Mouse (Mus musculus) stomach, embryonic 16.5 days (tissue): Measurements from ENCODE around the gene Marco. TPM values are rescaled to one million over a fixed set of nuclear protein-coding genes. Genes with fewer than 3 reads are reported as not detected.

ENCODE experiments used
- ATAC-seq: fragments of 200-750 bp; cut with Nextera tagmentation; 2 replicates; pipeline ENCODE4 v1.8.0; 2017; ENCODE audit warnings: moderate number of reproducible peaks, moderate TSS enrichment; ENCODE audit not compliant: insufficient read depth, low FRiP score
- H3K27ac ChIP-seq: fragments of 300-500 bp; sonication (generic); 2 replicates; pipeline ENCODE4 v1.5.1; 2014; ENCODE audit warnings: low read length
- H3K27me3 ChIP-seq: fragments of 300-500 bp; sonication (generic); 2 replicates; pipeline ENCODE4 v1.6.1; 2014; ENCODE audit warnings: low read length, control low read depth, mixed read lengths; ENCODE audit not compliant: control insufficient read depth, insufficient read depth
- H3K36me3 ChIP-seq: fragments of 300-500 bp; sonication (generic); 2 replicates; pipeline ENCODE4 v1.6.1; 2014; ENCODE audit warnings: low read length; ENCODE audit not compliant: control insufficient read depth, insufficient read depth
- H3K4me1 ChIP-seq: fragments of 300-500 bp; sonication (generic); 2 replicates; pipeline ENCODE4 v1.6.1; 2014; ENCODE audit warnings: low read length, control low read depth, mixed read lengths; ENCODE audit not compliant: control insufficient read depth, insufficient read depth
- H3K4me2 ChIP-seq: fragments of 300-500 bp; sonication (generic); 2 replicates; pipeline ENCODE4 v1.6.1; 2014; ENCODE audit warnings: low read depth, low read length, mixed read lengths
- H3K4me3 ChIP-seq: fragments of 300-500 bp; sonication (generic); replicated peaks from 2 replicates; pipeline ENCODE4 v1.5.1; 2014; ENCODE audit warnings: mild to moderate bottlenecking, low read length
- H3K9ac ChIP-seq: fragments of 300-500 bp; sonication (generic); 2 replicates; pipeline ENCODE4 v1.6.1; 2014; ENCODE audit warnings: low read length
- H3K9me3 ChIP-seq: fragments of 300-500 bp; sonication (generic); replicated peaks from 2 replicates; pipeline ENCODE4 v1.6.1; 2016; ENCODE audit warnings: low read length, control low read depth; ENCODE audit not compliant: control insufficient read depth
- WGBS: fragments of 180-500 bp; shearing (Covaris S2); extraction: QIAGEN DNeasy Blood & Tissue Kit; methylation state at CpG from one replicate; pipeline ENCODE4 v1.1.7; 2014; 5-methylcytosine and 5-hydroxymethylcytosine counted together
- polyA plus RNA-seq: library from polyadenylated mRNA; unstranded; fragments of >200 nt; fragmentation: Nextera tagmentation; extraction: Ambion mirVana; gene quantifications from 2 replicates; pipeline ENCODE4 v1.2.1, GENCODE M21; 2015

Gene Marco
- polyA plus RNA-seq: 1.3 and 1.6 TPM in 2 replicates

GRCm38 (mm10) chr1:120504924-120505323 is at the start of gene Marco:
Gene Marco (minus strand): TSS chr1:120505024.
- no peaks in the 10 kb centered on the region for H3K27me3 ChIP-seq
- no peak for ATAC-seq
- H3K27ac ChIP-seq: no peak within 1 kb of the TSS
- H3K36me3 ChIP-seq: no peaks in the 10 kb centered on the region
- H3K9ac ChIP-seq: no peak within 1 kb of the TSS
- no peaks in the 10 kb centered on the region for H3K4me1 ChIP-seq
- H3K9me3 ChIP-seq: no peaks in the 10 kb centered on the region
- WGBS: 59% methylated on average over 1 of the region's 1 CpGs
- no peak within 1 kb of the TSS for H3K4me2 ChIP-seq
- no peak within 1 kb of the TSS for H3K4me3 ChIP-seq

- Histone ChIP-seq H3K27ac (no peak overlapping the region), H3K4me3 (no peak overlapping the region), H3K4me1 (no peaks in the 10 kb centered on the region), H3K36me3 (no peaks in the 10 kb centered on the region), H3K9ac (no peak overlapping the region), H3K9me3 (no peaks in the 10 kb centered on the region), H3K27me3 (no peaks in the 10 kb centered on the region), H3K4me2 (no peak overlapping the region)
- no peak for ATAC-seq
- WGBS: 68% methylated on average over 7 of the region's 7 CpGs
Observed at GRCm38 (mm10) chr1:120539506-120540029, 34.7 kb upstream of the Marco start.

DNA sequence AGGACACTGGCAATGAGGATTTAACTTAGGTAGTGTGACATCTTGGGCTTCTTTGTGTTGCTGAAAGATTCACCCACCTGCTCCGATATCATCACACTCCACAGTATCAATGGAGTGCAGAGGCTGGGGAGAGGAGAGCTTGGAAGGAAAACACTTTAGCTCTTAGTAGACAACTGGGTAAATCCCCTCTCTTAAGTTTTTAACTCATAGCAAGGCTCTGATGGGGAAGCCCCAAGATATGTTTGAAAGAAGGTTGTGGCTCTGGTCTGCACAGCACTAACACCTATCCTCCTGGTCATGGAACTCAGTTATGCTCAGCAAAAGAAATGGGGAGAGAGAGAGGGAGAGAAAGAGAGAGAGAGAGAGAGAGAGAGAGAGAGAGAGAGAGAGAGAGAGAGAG is 32.2 kb upstream of the Marco start:
- H3K9me3 ChIP-seq: no peaks in the 10 kb centered on the region
- H3K27ac ChIP-seq: no peak overlapping the region
- WGBS: 93% methylated on average over 1 of the region's 1 CpGs
- no peaks in the 10 kb centered on the region for H3K36me3 ChIP-seq
- H3K4me1 ChIP-seq: no peaks in the 10 kb centered on the region
- H3K27me3 ChIP-seq: no peaks in the 10 kb centered on the region
- H3K9ac ChIP-seq: no peak overlapping the region
- no peak overlapping the region for H3K4me2 ChIP-seq
- H3K4me3 ChIP-seq: no peak overlapping the region
- ATAC-seq: no peak

GRCm38 (mm10) chr1:120535919-120536318 is 31.1 kb upstream of the Marco start:
- H3K27me3 ChIP-seq: no peaks in the 10 kb centered on the region
- 83% methylated on average over 1 of the region's 1 CpGs for WGBS
- no peak overlapping the region for H3K27ac ChIP-seq
- no peaks in the 10 kb centered on the region for H3K36me3 ChIP-seq
- no peaks in the 10 kb centered on the region for H3K9me3 ChIP-seq
- no peak overlapping the region for H3K9ac ChIP-seq
- H3K4me3 ChIP-seq: no peak overlapping the region
- H3K4me1 ChIP-seq: no peaks in the 10 kb centered on the region
- no peak overlapping the region for H3K4me2 ChIP-seq
- no peak for ATAC-seq

- Histone ChIP-seq H3K4me1 (no peaks in the 10 kb centered on the region), H3K4me3 (no peak overlapping the region), H3K9ac (no peak overlapping the region), H3K27ac (no peak overlapping the region), H3K9me3 (no peaks in the 10 kb centered on the region), H3K36me3 (no peaks in the 10 kb centered on the region), H3K27me3 (no peaks in the 10 kb centered on the region), H3K4me2 (no peak overlapping the region)
- no peak for ATAC-seq
- WGBS: 66% methylated on average over 6 of the region's 6 CpGs
Observed at GRCm38 (mm10) chr1:120532321-120532916, 27.6 kb upstream of the Marco start.

DNA sequence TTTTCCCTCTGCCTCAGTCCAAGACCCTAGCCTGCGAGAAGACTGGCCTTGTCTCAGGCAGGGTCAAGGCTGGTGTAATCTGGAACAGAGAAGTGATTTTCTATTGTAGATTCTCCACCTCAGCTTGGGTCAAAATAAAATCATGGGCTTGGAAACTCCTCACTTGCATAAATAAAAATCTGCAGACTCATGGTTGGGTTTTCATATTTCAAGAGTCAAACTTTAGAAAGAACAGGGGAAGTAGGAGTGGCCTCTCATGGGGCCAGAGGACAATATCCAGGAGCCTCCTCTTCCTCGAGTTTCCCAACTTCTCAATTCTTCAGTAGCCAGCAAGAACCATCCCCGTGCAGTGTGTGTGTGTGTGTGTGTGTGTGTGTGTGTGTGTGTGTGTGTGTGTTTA is 26.9 kb upstream of the Marco start:
- Histone ChIP-seq H3K27ac (no peak overlapping the region), H3K27me3 (no peaks in the 10 kb centered on the region), H3K9ac (no peak overlapping the region), H3K9me3 (no peaks in the 10 kb centered on the region), H3K36me3 (no peaks in the 10 kb centered on the region), H3K4me2 (no peak overlapping the region), H3K4me1 (no peaks in the 10 kb centered on the region), H3K4me3 (no peak overlapping the region)
- ATAC-seq: no peak
- 72% methylated on average over 3 of the region's 3 CpGs for WGBS

DNA sequence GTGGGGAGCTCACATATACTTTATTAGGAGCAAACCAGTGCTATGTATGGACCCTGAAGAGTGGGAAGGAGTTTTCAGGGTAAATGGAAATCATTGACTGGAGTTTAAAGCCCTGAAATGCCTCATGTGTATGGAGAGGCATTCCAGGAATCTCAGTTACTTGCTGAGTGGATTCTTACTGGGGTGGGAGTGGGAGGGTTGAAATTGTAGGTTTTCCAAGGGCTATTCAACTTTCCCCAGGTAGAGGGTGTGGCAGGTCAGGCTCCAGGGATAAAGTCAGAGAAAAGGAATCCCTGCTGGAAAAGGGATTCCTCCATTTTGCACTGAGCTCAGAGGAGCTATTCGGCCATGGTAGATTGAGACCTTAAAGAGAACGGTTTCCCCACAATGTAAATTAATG is 25.1 kb upstream of the Marco start:
- no peaks in the 10 kb centered on the region for H3K9me3 ChIP-seq
- 81% methylated on average over 2 of the region's 2 CpGs for WGBS
- no peaks in the 10 kb centered on the region for H3K27me3 ChIP-seq

DNA sequence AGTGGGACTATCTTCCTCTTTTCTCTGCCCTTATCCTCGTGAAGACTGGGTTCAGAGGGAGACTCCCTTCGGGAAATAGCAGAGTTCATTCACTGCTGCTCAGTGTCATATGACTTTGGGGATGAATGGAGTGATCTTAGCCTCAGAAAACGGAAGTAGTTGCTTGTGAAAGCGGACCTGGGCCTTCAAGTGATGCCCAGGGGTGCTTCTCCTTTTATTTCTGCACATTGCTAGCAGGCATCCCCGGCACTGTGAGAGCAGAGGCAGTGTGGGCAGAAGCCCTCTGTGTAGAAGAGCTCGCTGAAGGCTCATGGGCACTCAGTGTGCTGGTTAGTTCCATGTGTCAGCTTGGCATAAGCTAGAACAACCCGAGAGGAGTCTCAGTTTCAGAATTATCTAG is 12.8 kb upstream of the Marco start:
- Histone ChIP-seq H3K4me1 (no peaks in the 10 kb centered on the region), H3K4me2 (no peak overlapping the region), H3K4me3 (no peak overlapping the region), H3K36me3 (no peaks in the 10 kb centered on the region), H3K27me3 (no peaks in the 10 kb centered on the region), H3K9me3 (no peaks in the 10 kb centered on the region), H3K27ac (no peak overlapping the region), H3K9ac (no peak overlapping the region)
- ATAC-seq: no peak
- 75% methylated on average over 7 of the region's 7 CpGs for WGBS

More for the DNA sequence above, 25.1 kb upstream of the Marco start:
- no peaks in the 10 kb centered on the region for H3K4me1 ChIP-seq
- H3K4me2 ChIP-seq: no peak overlapping the region
- H3K9ac ChIP-seq: no peak overlapping the region
- H3K27ac ChIP-seq: no peak overlapping the region
- H3K36me3 ChIP-seq: no peaks in the 10 kb centered on the region
- no peak for ATAC-seq
- no peak overlapping the region for H3K4me3 ChIP-seq

- Histone ChIP-seq H3K36me3 (no peaks in the 10 kb centered on the region), H3K9ac (no peak overlapping the region), H3K4me3 (no peak overlapping the region), H3K27ac (no peak overlapping the region), H3K9me3 (no peaks in the 10 kb centered on the region), H3K4me1 (no peaks in the 10 kb centered on the region), H3K27me3 (no peaks in the 10 kb centered on the region), H3K4me2 (no peak overlapping the region)
- 63% methylated on average over 3 of the region's 3 CpGs for WGBS
- no peak for ATAC-seq
Observed at GRCm38 (mm10) chr1:120510311-120510710, 5.5 kb upstream of the Marco start.
